Mouse (Mus musculus): ENCODE results near the gene Sbk1.
"Not testable (repeated sequence)": the region's sequence is repeated elsewhere in the genome, so short reads cannot be mapped to it uniquely, and the experiment has no call there.

The Sbk1 gene

DNA sequence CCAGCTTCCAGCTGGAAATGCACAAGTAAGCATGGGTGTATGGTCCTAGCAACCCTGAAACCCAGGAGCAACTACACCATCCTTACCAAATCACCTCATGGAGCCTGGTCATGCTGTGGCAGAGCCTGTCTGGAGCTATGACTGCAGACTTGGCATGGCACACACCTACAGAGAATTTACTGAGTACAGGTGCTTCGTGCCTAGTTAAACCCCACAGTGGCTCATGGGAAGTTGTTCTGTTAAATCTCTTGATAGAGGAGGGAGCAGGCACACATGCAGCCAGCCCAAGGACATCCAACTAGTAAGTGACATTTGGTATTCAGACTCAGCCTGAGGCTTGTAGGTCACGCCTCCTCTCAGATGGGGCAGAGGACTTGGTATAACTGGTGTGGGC lies 15.7 kb downstream of the Sbk1 start:
- DNase-seq = no peak

DNA sequence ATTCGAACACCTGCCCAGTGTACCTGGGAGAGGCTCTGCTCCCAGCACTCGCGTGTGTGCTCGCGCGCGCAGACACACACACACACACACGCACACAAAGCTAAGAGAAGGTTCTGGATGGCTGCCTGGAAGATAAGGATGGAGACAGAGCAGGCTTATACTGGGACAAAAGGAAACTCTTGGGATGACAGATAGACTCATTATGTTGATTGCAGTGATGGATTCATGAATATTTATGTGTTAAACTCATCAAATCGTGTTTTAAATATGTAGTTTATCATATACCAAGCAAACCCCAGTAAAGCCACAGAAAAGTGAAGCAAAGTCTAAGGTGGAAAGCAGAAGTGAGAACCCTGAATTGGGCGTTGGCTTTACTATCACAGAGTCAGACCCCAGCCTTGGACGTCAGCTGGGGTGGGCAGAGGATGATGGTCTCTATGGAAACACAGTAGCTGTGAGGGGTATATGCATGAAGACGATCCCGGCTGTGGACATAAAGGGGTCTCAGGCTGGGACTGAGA lies 16.2 kb downstream of the Sbk1 start:
- DNase-seq = no peak

DNA sequence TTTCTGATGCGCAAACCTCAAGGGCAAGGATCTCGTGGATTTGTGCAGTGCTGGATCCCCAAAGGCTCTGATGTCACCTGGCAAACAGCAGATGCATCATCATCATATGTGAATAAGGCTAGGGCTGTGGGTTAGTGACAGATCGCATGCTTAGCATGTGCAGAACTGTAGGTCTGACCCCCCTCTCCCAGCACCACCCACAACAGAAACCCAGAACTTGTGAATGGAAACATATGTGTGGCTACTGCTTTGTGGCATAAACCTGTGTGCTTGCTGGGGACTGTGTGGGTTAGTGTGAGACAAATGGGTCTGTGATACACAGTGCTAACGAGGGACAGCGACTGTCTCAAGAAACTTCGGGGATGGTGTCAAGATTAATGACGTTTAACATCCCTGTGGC lies 17.0 kb downstream of the Sbk1 start:
- no peak for DNase-seq

GRCm38 (mm10) chr7:126289956-126290355 lies 17.5 kb downstream of the Sbk1 start:
- no peak for DNase-seq

GRCm38 (mm10) chr7:126291681-126292545 lies 19.5 kb downstream of the Sbk1 start:
- DNase-seq = no peak

- no peak for DNase-seq
Measured at GRCm38 (mm10) chr7:126293091-126293490, 20.7 kb downstream of the Sbk1 start.

DNA sequence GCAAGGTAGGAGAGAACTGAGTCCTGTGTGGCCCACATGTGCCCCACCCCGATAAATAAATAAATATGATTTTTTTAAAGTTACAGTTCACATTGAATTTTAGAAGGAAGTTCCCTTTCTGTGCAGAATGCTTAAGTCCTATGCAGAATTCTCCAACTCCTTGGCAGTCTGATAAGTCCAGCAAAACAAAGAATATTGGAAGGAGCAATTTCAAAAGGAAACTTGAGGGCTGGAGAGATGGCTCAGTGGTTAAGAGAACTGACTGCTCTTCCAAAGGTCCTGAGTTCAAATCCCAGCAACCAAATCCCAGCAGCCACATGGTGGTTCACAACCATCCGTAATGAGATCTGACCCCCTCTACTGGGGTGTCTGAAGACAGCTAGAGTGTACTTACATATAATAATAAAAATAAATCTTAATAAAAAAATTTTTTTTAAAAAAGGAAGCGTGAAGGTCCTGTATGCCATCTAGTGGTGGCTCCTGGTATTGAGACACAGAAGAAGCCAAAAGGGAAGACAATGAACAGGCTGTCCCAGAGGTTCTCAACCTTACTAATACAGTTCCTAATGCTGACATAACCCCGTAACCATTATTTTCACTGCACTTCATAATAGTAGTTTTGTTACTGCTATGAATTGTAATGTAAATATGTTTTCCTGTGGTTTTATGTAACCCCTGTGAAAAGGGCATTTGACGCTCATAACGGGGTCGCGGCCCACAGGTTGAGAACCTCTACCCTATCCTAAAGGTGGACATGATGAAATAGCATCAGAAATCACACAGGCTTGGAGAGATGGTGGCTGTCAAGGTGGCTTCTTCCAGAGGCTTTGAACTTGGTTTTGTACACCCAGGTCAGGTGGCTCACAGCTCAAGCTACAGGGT lies 25.4 kb downstream of the Sbk1 start:
- DNase-seq = peak in 1 of 2 experiments; percentile 25

DNA sequence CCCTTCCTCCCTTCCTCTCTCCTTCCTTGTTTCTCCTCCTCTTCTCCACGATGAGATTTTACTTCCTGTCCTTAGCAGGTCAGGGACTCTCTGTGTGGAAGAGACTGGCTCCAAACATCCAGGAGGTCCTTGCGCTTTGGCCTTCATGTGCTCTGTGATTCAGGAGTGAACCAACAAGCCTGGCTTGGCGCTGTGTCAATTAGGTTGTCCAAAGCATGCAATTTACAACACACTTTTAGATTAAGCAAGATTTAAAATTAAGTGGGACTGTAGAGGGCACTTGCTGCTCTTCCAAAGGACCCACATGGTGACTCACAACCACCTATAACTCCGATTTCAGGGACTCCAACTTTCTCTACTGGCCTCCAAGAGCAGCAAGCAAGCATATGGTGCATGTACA lies 26.4 kb downstream of the Sbk1 start:
- DNase-seq = peak; percentile 49 to 66

DNA sequence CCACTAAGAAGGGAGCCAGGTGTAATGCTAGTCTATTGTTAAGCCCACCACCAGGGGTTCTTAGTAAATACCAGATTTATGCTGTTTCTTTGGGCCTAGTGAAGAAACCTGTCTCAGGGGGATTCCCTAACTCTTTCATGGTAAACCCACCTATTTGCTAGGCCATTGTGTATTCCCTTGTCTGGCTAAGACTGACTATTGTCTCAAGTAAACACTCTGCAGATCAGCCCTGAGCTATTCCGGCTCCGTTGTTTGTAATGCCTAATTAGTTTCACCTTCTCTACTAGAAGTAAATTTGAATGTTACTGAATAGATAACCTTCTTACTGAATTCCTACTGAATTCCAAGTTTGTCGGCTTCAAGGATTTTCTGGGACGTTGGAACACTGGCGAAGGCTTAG lies 29.4 kb downstream of the Sbk1 start:
- not testable (repeated sequence) for DNase-seq

- no peak for DNase-seq
Measured at GRCm38 (mm10) chr7:126311822-126312221, 39.4 kb downstream of the Sbk1 start.

DNA sequence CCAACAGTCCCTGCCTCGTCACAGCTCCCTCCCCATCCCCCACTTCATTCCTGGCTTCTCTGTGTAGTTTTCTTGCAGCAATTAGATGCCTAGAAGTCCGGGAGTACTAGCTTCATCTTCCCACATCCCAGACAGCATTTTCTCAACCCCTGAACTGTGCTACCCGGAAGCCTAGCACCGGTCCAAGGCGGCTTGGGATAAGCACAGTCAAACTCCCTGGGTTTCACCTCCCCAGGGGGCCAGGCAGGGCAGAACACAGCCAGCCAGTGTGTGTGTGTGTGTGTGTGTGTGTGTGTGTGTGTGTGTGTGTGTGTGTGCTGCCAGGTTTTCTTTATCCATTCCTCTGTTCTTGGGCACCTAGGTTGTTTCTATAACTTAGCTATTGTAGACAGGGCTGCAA lies 40.9 kb downstream of the Sbk1 start:
- DNase-seq = no peak

GRCm38 (mm10) chr7:126314273-126314672 lies 41.9 kb downstream of the Sbk1 start:
- DNase-seq = peak; percentile 41 to 62

DNA sequence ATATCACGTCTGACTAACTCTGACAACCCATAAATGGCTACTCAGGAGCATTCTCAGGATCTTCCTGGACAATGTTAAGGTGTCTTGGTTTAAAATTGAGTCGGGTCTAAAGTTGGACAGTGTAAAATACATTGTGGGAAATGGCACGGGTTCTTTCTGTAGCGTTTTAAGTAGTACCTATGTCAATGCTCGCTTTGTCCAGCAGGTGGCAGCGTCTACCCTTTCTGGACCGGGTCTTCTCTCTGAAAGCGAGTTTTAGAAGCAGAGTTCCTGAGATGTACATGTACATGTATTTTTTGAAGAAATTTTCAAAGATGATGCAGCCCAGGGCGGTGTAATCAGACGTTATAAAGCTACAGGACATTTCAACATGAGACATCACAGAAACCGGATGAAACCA lies 51.3 kb downstream of the Sbk1 start:
- DNase-seq = peak; percentile 72 to 78

GRCm38 (mm10) chr7:126324791-126325190 lies 52.4 kb downstream of the Sbk1 start:
- DNase-seq = no peak

GRCm38 (mm10) chr7:126325576-126326273 lies 53.3 kb downstream of the Sbk1 start:
- not testable (repeated sequence) for DNase-seq

GRCm38 (mm10) chr7:126328848-126329247 lies 56.4 kb downstream of the Sbk1 start:
- DNase-seq = not testable (repeated sequence)

DNA sequence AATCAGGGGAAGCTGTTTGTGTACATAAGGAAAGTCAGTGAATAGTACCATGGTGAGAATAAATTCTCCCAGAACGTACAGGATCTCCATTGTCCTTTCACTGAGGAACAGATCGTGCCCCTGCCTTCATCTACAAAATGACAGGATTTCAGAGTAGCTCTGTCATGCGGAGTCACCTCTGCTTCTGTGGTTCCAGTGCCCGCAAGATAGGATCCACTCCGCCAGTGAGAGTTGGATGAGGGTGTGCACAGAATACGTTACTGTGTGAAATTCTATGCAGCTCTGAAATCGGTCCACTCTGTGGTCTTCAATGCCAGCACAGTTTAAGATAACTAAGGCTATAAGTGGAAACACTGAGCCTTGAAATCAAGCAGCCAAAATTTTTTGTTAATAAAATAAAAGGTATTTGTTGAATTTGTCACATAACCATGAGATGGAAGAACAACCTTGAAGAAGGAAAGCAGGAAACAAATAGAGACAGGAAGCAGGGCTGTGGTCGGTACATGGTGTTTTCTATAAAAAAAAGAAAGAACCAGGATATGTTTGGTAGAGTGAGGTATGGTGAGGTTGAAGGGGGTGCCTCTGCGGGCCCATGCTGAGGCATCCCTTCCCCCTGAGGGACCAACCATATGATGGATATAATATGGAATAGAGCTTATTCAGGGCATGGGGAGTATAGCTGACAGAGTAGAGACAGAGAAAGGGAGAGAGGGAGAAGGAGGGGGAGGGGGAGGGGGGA lies 57.7 kb downstream of the Sbk1 start:
- no peak for DNase-seq

GRCm38 (mm10) chr7:126330693-126331092 lies 58.3 kb downstream of the Sbk1 start:
- peak; percentile 66 to 73 for DNase-seq

GRCm38 (mm10) chr7:126332691-126333090 lies 60.3 kb downstream of the Sbk1 start:
- no peak for DNase-seq

GRCm38 (mm10) chr7:126335556-126335955 lies 63.1 kb downstream of the Sbk1 start:
- no peak for DNase-seq

- DNase-seq = no peak
Measured at GRCm38 (mm10) chr7:126338906-126339305, 66.5 kb downstream of the Sbk1 start.

GRCm38 (mm10) chr7:126339521-126339971 lies 67.1 kb downstream of the Sbk1 start:
- no peak for DNase-seq
